Mouse (Mus musculus) cerebellum, postnatal 4 days (tissue): Measurements from ENCODE around the gene Draxin.

ENCODE experiments used
- DNase-seq, 2 experiments: peaks; one replicate each; pipeline ENCODE4 v3.0.0; 2022; ENCODE audit warnings: low spot score in 2 of 2, mixed read lengths in 1 of 2

Draxin gene

GRCm38 (mm10) chr4:148114758-148115391, 15.6 kb downstream of the Draxin start:
- DNase-seq = peak; percentile 88 to 92

- DNase-seq = no peak
These were observed 18.0 kb downstream of the Draxin start for GRCm38 (mm10) chr4:148112519-148112918.

DNA sequence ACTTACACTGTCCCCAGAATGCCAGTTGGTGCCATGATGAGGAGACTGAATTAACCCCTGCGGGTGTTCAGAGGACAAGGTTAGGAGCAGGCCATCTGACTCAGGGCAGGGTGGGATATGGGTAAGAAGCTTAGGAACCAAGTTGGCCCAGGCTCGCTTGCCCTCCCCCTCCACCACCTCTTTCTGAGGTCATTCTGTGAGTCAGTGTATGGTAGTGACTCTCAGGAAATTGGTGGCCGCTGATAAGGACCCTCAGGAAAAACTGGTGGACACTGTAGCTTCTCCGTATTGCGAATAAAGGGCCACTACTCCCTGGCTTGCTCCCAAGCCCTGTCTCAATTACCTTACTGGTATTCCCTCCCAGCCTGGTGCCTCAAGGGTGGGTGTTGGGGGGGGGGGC, 21.3 kb downstream of the Draxin start:
- DNase-seq = no peak

GRCm38 (mm10) chr4:148108565-148109100, 21.9 kb downstream of the Draxin start:
- DNase-seq = peak in 1 of 2 experiments; percentile 25

- peak in 1 of 2 experiments; percentile 50 for DNase-seq
These were observed 22.7 kb downstream of the Draxin start for GRCm38 (mm10) chr4:148107621-148108291.

GRCm38 (mm10) chr4:148104146-148104545, 26.4 kb downstream of the Draxin start:
- DNase-seq = no peak

DNA sequence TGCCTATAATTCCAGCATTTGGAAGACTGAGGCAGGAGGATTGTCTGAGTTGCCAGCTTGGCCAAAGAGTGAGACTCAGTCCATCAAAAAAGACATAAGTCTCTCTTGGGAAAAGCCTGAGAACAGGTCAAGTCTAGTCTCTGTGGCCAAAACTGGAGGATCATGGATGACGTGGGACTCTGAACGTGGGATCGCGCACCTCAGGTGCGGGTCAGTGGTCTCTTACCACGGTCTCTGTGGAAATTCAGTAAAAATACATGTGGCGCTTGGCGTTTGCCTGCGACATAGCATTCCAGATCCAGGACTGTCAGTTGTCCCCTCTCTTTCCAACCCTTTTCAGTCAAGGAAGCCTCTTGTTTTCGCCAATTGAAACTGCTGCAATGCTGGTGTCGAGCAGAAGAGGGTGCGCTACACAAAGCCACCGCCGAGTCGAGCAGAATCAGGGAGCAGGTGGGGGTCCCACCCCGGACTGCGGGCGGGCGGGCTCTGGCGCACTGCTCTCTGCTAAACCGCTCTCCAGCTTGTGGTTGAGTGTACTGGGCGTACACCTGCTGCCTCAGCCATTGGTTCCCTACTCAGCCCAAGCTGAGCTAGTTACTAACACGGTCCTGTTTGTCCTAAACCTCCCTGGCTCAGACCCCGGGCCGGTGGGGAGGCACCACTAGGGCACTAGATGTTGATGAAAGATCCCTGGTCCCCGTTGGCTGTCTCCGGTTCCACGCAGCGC, 28.5 kb downstream of the Draxin start:
- peak; percentile 65 to 80 for DNase-seq

DNA sequence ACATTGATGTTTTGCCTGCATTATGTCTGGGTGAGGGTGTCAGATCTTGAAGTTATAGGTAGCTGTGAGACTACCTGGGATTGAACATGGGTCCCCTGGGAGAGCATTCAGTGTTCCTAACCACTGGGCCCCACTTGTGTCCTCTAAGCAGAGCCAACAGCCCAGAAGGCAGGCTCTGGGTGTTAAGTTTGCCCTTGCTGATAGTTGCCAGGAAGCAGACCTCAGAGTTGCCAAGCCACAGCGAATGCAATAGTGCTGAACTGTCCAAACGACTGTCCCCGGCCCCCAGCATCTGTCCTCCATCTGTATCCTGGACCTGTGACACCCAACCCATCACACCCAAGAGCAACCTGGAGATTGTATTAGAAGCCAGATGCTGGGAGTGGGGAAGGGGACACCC, 31.8 kb downstream of the Draxin start:
- DNase-seq = no peak

DNA sequence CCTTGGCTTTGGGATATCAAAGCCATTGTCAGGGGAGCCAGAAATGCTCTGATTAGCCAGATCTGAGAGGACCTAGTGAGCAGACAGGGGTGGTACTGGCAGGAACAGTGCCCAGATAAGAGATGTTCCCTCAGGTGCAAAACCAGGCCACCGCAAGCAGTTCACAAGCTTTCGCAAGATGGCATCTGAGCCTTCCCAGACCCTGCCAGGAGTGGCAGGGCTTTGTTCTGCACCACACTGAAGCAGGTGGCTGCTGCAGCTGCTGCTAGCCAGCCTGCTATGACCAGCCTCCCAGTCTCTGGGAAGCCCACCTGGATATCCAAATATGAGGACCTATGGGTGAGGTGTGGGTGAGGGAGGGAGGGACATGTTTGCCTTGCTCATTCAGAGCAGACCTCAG, 32.6 kb downstream of the Draxin start:
- no peak for DNase-seq

GRCm38 (mm10) chr4:148095081-148095480, 35.4 kb downstream of the Draxin start:
- DNase-seq = no peak

DNA sequence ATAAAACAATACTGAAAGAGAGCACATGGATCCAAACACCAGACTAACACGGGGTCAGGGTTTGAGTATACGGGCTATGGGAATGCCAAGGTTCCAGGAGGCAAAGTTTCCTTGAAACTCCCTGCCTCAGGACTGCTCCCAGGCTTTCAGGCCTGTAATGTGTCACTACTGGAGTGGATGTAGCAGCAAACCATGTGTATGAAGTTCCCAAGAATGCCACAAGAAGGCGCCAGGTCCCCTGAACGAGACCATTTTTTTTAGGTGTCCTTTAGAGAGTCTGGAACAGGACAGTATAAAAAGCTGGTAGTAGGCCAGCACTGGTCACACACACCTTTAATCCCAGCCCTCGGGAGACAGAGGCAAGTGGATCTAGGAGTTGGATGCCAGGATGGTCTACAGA, 36.3 kb downstream of the Draxin start:
- DNase-seq = no peak

- no peak for DNase-seq
These were observed 37.8 kb downstream of the Draxin start for GRCm38 (mm10) chr4:148092551-148093271.

- no peak for DNase-seq
These were observed 39.3 kb downstream of the Draxin start for GRCm38 (mm10) chr4:148091181-148091580.

DNA sequence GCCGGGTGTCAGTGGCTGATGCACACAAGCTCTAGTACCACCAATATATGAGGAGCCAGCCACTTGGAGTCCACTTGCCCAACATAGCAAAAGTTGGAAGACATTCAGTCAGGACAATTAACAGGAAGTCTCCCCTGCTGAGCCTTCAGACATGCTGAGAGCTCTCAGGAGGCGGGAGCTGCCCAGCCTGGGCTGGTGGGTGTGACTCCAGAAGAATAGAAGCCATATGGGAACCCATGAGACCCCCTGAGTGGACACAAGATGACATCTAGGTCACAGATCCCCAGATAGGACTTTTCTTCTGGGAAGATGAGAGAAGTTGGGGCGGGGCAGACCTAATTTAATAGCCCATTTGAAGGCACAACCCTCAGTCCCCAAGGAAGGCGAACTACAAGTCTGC, 41.3 kb downstream of the Draxin start:
- no peak for DNase-seq

DNA sequence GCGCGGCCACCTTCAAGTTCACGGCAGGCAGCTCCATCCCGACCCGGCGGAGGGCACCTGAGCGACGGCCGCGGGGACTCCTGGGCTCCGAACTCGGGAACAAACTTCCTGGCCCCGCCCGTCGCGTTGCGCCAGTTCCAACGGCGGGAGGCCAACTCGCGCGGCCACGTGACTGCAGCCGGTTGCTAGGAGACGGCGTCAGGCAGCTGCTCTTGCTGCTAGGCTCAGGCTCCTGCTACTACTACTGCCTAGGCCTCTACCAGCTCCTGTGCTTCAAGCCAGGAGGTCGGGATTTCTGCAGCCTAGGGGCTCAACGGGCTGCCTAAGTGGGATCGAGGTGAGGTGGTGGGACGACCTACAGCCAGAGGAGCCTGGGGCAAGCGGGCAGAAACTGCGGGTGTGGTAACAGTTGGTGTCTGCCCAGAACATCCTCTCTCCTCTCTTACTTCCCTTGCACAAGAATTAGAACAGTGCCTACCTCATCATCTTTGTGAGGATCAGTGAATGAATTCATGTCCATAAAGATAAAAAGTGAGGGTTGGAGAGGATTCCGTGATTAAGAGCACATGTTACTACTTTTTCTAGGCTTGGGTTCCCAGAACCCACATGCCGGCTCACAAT, 42.5 kb downstream of the Draxin start, which contains the start of gene Agtrap:
Gene Agtrap, minus strand, starts transcription at position 125 of the 621 bp plus-strand sequence.
- peak; percentile 89 to 91 for DNase-seq

GRCm38 (mm10) chr4:148087091-148087906, 43.2 kb downstream of the Draxin start:
- DNase-seq = no peak

GRCm38 (mm10) chr4:148085907-148086305, 44.6 kb downstream of the Draxin start:
- no peak for DNase-seq

DNA sequence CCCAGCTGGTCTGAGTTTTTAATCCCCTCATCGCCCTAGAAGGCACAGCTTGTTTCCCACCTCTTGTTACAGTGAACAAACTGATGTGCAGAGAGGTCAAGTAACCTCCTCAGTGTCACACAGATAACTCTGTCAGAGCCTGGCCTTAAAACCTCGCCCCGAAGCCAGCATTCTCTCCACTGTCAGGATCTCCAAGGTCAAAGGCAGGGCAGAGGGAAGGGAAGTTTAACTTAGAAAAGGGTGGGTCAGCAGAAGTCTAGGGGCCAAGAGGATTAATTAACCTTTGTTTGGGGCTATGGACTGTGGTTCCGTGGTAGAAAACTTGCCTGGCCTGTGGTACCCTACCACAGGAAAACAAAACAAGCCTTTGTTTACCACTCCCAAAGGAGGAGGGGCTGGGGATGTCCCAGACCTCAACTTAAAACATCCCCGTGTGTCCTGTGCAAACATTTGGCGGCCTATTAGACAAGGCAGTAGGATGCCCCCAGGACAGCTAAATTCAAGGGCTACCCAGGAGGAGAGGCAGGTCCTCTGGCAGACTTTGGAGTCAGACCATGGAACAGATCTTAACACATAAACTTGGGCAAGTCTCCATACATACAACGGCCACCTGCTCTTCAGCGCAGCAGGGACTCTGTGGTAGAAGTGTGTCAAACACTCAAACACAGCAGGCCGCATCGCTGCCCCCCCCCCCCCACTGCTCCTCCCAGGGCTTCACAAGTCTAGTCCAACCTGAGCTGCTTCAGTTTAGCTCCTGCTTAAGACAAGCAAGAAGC, 45.2 kb downstream of the Draxin start:
- DNase-seq = no peak

- no peak for DNase-seq
These were observed 46.2 kb downstream of the Draxin start for GRCm38 (mm10) chr4:148084261-148084714.
